Mouse (Mus musculus): ENCODE data around the gene Rnaset2b. TPM values are rescaled to one million over a fixed set of nuclear protein-coding genes. Genes with fewer than 3 reads are reported as not detected.
"Not testable (repeated sequence)": the region's sequence is repeated elsewhere in the genome, so short reads cannot be mapped to it uniquely, and the experiment has no call there.

Gene Rnaset2b
- polyA plus RNA-seq, 1 experiment from 2014 or later = 66.0 TPM

- H3K27me3 ChIP-seq (ENCODE audit: control insufficient read depth, insufficient read depth, low read length); ATAC-seq (ENCODE audit: low read depth); H3K4me1 ChIP-seq (ENCODE audit: control insufficient read depth, insufficient read depth, low read length); H3K27ac ChIP-seq (ENCODE audit: low read depth, low read length); H3K36me3 ChIP-seq (ENCODE audit: control insufficient read depth, insufficient read depth, low read length); H3K9me3 ChIP-seq (ENCODE audit: control insufficient read depth, low read length): not testable (repeated sequence)
- WGBS = under 1% methylated on average over 32 of the region's 51 CpGs
- Histone ChIP-seq H3K9ac (replicated peaks; ENCODE audit: low read depth, low read length) (0 out of 2 replicates have a peak within 1 kb of the TSS, but pooled peaks have one; percentile 28), H3K4me3 (ENCODE audit: low read depth, low read length) (peak within 1 kb of the TSS; percentile 36), H3K4me2 (ENCODE audit: low read depth, low read length) (peak within 1 kb of the TSS; percentile 39; the same call in 1 of the 2 replicates)
These were observed 9.7 kb upstream of the Rnaset2b start, which contains the start of gene Tagap1 for GRCm38 (mm10) chr17:6960776-6961175. Gene Tagap1, minus strand, starts transcription at chr17:6961156.

GRCm38 (mm10) chr17:6961181-6962000 is 9.0 kb upstream of the Rnaset2b start:
- not testable (repeated sequence) for H3K9me3 ChIP-seq (ENCODE audit: control insufficient read depth, low read length); H3K27ac ChIP-seq (ENCODE audit: low read depth, low read length); H3K36me3 ChIP-seq (ENCODE audit: control insufficient read depth, insufficient read depth, low read length); H3K4me2 ChIP-seq (ENCODE audit: low read depth, low read length); H3K27me3 ChIP-seq (ENCODE audit: control insufficient read depth, insufficient read depth, low read length); H3K4me1 ChIP-seq (ENCODE audit: control insufficient read depth, insufficient read depth, low read length); H3K9ac ChIP-seq (replicated peaks; ENCODE audit: low read depth, low read length)
- H3K4me3 ChIP-seq (ENCODE audit: low read depth, low read length) = peak overlapping the region; percentile 36; the same call in 1 of the 2 replicates
- WGBS = under 1% methylated on average over 10 of the region's 48 CpGs
- peak; percentile 97 for ATAC-seq (ENCODE audit: low read depth)

GRCm38 (mm10) chr17:6962339-6962738 is 8.1 kb upstream of the Rnaset2b start:
- not testable (repeated sequence) for ATAC-seq (ENCODE audit: low read depth); H3K27me3 ChIP-seq (ENCODE audit: control insufficient read depth, insufficient read depth, low read length); H3K4me2 ChIP-seq (ENCODE audit: low read depth, low read length); H3K36me3 ChIP-seq (ENCODE audit: control insufficient read depth, insufficient read depth, low read length); H3K9ac ChIP-seq (replicated peaks; ENCODE audit: low read depth, low read length); H3K4me3 ChIP-seq (ENCODE audit: low read depth, low read length); H3K27ac ChIP-seq (ENCODE audit: low read depth, low read length); H3K9me3 ChIP-seq (ENCODE audit: control insufficient read depth, low read length); H3K4me1 ChIP-seq (ENCODE audit: control insufficient read depth, insufficient read depth, low read length)
- WGBS = 66% methylated on average over 3 of the region's 6 CpGs

GRCm38 (mm10) chr17:6962936-6963335 is 7.5 kb upstream of the Rnaset2b start:
- not testable (repeated sequence) for H3K4me3 ChIP-seq (ENCODE audit: low read depth, low read length); H3K36me3 ChIP-seq (ENCODE audit: control insufficient read depth, insufficient read depth, low read length); H3K9ac ChIP-seq (replicated peaks; ENCODE audit: low read depth, low read length); H3K4me1 ChIP-seq (ENCODE audit: control insufficient read depth, insufficient read depth, low read length); H3K27ac ChIP-seq (ENCODE audit: low read depth, low read length); ATAC-seq (ENCODE audit: low read depth); H3K9me3 ChIP-seq (ENCODE audit: control insufficient read depth, low read length); H3K27me3 ChIP-seq (ENCODE audit: control insufficient read depth, insufficient read depth, low read length); H3K4me2 ChIP-seq (ENCODE audit: low read depth, low read length)
- 71% methylated on average over 4 of the region's 4 CpGs for WGBS

- WGBS = 11% methylated on average over 5 of the region's 6 CpGs
- H3K27me3 ChIP-seq (ENCODE audit: control insufficient read depth, insufficient read depth, low read length); H3K4me2 ChIP-seq (ENCODE audit: low read depth, low read length); H3K9me3 ChIP-seq (ENCODE audit: control insufficient read depth, low read length); H3K9ac ChIP-seq (replicated peaks; ENCODE audit: low read depth, low read length); ATAC-seq (ENCODE audit: low read depth); H3K27ac ChIP-seq (ENCODE audit: low read depth, low read length); H3K4me1 ChIP-seq (ENCODE audit: control insufficient read depth, insufficient read depth, low read length); H3K4me3 ChIP-seq (ENCODE audit: low read depth, low read length); H3K36me3 ChIP-seq (ENCODE audit: control insufficient read depth, insufficient read depth, low read length): not testable (repeated sequence)
These were observed 5.1 kb upstream of the Rnaset2b start for GRCm38 (mm10) chr17:6965364-6965763.

- not testable (repeated sequence) for H3K36me3 ChIP-seq (ENCODE audit: control insufficient read depth, insufficient read depth, low read length); H3K4me3 ChIP-seq (ENCODE audit: low read depth, low read length); ATAC-seq (ENCODE audit: low read depth); H3K9ac ChIP-seq (replicated peaks; ENCODE audit: low read depth, low read length); H3K4me2 ChIP-seq (ENCODE audit: low read depth, low read length); H3K27ac ChIP-seq (ENCODE audit: low read depth, low read length); H3K27me3 ChIP-seq (ENCODE audit: control insufficient read depth, insufficient read depth, low read length); H3K9me3 ChIP-seq (ENCODE audit: control insufficient read depth, low read length); H3K4me1 ChIP-seq (ENCODE audit: control insufficient read depth, insufficient read depth, low read length)
- no CpG with 5 or more reads among the region's 1 CpGs for whole genome bisulfite sequencing
These were observed 2.8 kb upstream of the Rnaset2b start for GRCm38 (mm10) chr17:6967673-6968072.

- not testable (repeated sequence) for H3K27ac ChIP-seq (ENCODE audit: low read depth, low read length); H3K4me3 ChIP-seq (ENCODE audit: low read depth, low read length); ATAC-seq (ENCODE audit: low read depth); H3K4me1 ChIP-seq (ENCODE audit: control insufficient read depth, insufficient read depth, low read length); H3K27me3 ChIP-seq (ENCODE audit: control insufficient read depth, insufficient read depth, low read length); H3K4me2 ChIP-seq (ENCODE audit: low read depth, low read length); H3K36me3 ChIP-seq (ENCODE audit: control insufficient read depth, insufficient read depth, low read length); H3K9me3 ChIP-seq (ENCODE audit: control insufficient read depth, low read length); H3K9ac ChIP-seq (replicated peaks; ENCODE audit: low read depth, low read length)
- WGBS = 84% methylated on average over 8 of the region's 8 CpGs
These were observed 804 bp downstream of the Rnaset2b start for GRCm38 (mm10) chr17:6971238-6971637.

- not testable (repeated sequence) for H3K4me2 ChIP-seq (ENCODE audit: low read depth, low read length); H3K9ac ChIP-seq (replicated peaks; ENCODE audit: low read depth, low read length); H3K4me3 ChIP-seq (ENCODE audit: low read depth, low read length); H3K36me3 ChIP-seq (ENCODE audit: control insufficient read depth, insufficient read depth, low read length); H3K4me1 ChIP-seq (ENCODE audit: control insufficient read depth, insufficient read depth, low read length); ATAC-seq (ENCODE audit: low read depth); H3K27me3 ChIP-seq (ENCODE audit: control insufficient read depth, insufficient read depth, low read length); H3K27ac ChIP-seq (ENCODE audit: low read depth, low read length); H3K9me3 ChIP-seq (ENCODE audit: control insufficient read depth, low read length)
- WGBS = 62% methylated on average over 4 of the region's 4 CpGs
These were observed 2.5 kb downstream of the Rnaset2b start for GRCm38 (mm10) chr17:6972836-6973396.

- not testable (repeated sequence) for H3K9ac ChIP-seq (replicated peaks; ENCODE audit: low read depth, low read length); H3K27me3 ChIP-seq (ENCODE audit: control insufficient read depth, insufficient read depth, low read length); H3K27ac ChIP-seq (ENCODE audit: low read depth, low read length); H3K4me3 ChIP-seq (ENCODE audit: low read depth, low read length); H3K9me3 ChIP-seq (ENCODE audit: control insufficient read depth, low read length); H3K36me3 ChIP-seq (ENCODE audit: control insufficient read depth, insufficient read depth, low read length); ATAC-seq (ENCODE audit: low read depth); H3K4me1 ChIP-seq (ENCODE audit: control insufficient read depth, insufficient read depth, low read length); H3K4me2 ChIP-seq (ENCODE audit: low read depth, low read length)
- 61% methylated on average over 3 of the region's 3 CpGs for WGBS
These were observed 4.6 kb downstream of the Rnaset2b start for GRCm38 (mm10) chr17:6974985-6975384.

Measured in neural tube, embryonic 14.5 days (tissue).